Mouse (Mus musculus) gastrocnemius, postnatal 10 days (tissue): ENCODE data around the gene Slc26a10. TPM values are rescaled to one million over a fixed set of nuclear protein-coding genes. Genes with fewer than 3 reads are reported as not detected.
"Not testable (repeated sequence)": the region's sequence is repeated elsewhere in the genome, so short reads cannot be mapped to it uniquely, and the experiment has no call there.

Source experiments
- DNase-seq: peaks from one replicate; pipeline ENCODE4 v3.0.0; 2021; ENCODE audit warnings: mixed read lengths
- total RNA-seq, 2 experiments: library from RNA; stranded (reverse); gene quantifications; 2 replicates each; pipeline ENCODE4 v1.2.3; 2021

Slc26a10 gene
- total RNA-seq, 2 experiments from 2014 or later = 3.0 to 6.1 TPM

GRCm38 (mm10) chr10:127160728-127161127 is 19.7 kb downstream of the Slc26a10 start:
- no peak for DNase-seq

GRCm38 (mm10) chr10:127160081-127160480 is 20.4 kb downstream of the Slc26a10 start:
- DNase-seq = no peak

GRCm38 (mm10) chr10:127158471-127158870 is 22.0 kb downstream of the Slc26a10 start:
- DNase-seq = no peak

GRCm38 (mm10) chr10:127156511-127156910 is 23.9 kb downstream of the Slc26a10 start:
- no peak for DNase-seq

DNA sequence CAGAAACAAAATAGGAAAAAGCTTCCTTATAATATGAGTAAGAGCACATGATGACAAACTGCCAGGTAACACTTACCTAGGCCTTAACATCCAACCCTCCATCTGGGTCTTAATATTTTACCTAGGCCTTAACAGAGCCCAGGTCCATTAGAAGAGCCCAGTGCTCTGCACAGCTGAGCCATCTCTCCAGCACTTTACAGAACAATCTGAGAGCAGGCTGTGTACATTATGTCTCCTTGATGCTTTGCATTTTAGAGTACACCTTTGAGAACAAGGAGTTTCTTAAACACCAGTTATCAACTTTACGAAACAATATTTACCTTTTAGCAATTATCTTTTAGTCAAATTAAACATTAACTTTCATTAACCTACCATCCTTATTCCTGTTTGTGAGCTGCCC is 24.4 kb downstream of the Slc26a10 start:
- DNase-seq = no peak

DNA sequence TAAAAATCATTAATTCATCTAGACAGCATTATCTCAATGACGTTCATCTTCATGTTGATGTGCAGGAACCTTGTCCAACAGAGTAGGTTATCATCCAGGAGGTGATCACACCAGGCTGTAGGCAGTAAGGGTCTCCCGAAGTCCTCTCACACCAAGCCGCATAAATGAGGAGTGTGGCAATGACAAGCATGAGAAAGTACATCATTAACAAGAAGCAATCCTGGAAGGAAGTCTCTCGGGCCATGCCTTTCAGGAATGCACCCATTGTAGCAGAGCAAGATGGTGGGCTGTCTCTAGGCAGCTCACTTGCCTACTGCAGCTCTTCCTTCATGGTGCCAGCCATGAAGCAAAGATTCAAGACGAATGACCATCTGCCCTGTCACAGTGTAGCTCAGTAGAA is 25.8 kb downstream of the Slc26a10 start:
- DNase-seq = no peak

DNA sequence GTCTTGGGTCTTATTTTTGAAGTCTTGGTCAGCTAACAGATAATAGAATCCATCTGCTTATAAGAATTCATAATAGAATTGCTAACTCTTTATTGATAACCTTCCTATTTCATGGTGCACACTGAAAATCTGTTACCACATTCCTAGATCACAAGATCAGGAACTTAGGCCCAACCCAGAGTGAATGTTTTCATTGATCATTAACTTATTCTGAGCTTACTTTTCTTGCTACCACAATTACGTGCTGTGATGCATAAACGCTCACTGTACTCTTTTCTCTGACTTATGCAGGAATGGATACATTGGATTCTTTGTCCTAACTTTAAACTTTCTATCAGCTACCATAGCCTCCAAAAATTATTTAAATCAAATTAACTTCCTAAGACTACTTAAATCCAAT is 26.2 kb downstream of the Slc26a10 start:
- DNase-seq = no peak

- no peak for DNase-seq
These were observed 27.1 kb downstream of the Slc26a10 start for GRCm38 (mm10) chr10:127153323-127153722.

DNA sequence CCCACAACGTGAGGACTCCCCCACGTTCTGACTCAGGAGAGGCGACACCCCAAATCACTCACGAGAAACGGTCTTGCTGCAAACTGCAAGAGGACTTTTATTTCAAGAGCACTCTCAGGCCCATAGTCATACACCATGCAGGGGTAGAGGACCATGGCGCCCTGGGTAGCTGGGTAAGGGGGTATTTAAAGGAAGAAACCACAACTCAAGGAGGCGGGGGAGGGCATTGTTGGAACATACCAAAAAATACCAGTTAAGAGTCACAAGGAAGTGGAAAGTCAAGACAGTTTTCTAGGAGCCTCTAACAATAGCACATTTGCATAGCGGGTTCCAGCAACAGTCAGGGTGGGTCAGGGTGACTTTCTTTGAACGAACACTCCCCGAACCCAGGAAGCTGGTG is 27.9 kb downstream of the Slc26a10 start:
- not testable (repeated sequence) for DNase-seq

- DNase-seq = not testable (repeated sequence)
These were observed 29.2 kb downstream of the Slc26a10 start for GRCm38 (mm10) chr10:127151233-127151632.

- no peak for DNase-seq
These were observed 30.0 kb downstream of the Slc26a10 start for GRCm38 (mm10) chr10:127150471-127150872.

GRCm38 (mm10) chr10:127147135-127147534 is 33.3 kb downstream of the Slc26a10 start:
- no peak for DNase-seq

DNA sequence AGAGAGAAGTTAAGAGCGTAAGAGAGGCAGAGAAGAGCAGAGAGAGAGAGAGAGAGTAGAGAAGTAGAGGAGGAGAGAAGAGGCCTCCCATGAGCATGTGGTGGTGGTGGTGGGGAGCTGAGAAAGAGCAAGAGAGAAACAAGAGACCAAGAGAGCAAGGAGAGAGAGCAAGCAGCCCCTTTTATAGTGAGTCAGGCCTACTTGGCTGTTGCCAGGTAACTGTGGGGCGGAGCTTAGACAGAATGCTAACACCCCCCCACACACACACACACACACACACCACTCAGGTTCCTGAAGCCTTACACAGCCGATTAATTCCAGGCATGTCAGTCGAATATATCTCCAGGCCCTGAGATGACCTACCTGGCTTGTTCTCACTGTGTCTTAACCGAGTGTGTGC is 35.1 kb downstream of the Slc26a10 start:
- DNase-seq = no peak

- no peak for DNase-seq
These were observed 35.9 kb downstream of the Slc26a10 start for GRCm38 (mm10) chr10:127144536-127144935.

DNA sequence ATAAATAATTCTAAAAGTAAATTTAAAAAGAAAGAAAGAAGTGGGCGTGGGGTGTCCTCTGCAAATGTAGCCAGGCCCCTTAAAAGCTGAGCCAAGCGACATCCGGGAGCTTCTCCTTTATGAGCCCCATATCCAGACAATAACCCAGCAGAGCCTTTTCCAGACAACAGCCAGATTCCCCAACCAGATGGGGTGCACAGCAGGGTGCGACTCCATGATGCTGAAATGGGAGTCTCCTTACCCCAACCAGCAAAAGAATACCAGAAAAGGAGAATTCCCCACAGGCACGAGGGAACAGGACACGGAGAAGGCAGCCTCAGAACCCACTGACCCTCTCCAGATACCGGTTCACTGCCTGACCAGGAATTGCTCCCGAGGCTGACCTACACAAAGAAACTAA is 37.2 kb downstream of the Slc26a10 start:
- no peak for DNase-seq

- no peak for DNase-seq
These were observed 38.9 kb downstream of the Slc26a10 start for GRCm38 (mm10) chr10:127141500-127141899.

GRCm38 (mm10) chr10:127140971-127141370 is 39.5 kb downstream of the Slc26a10 start:
- no peak for DNase-seq

DNA sequence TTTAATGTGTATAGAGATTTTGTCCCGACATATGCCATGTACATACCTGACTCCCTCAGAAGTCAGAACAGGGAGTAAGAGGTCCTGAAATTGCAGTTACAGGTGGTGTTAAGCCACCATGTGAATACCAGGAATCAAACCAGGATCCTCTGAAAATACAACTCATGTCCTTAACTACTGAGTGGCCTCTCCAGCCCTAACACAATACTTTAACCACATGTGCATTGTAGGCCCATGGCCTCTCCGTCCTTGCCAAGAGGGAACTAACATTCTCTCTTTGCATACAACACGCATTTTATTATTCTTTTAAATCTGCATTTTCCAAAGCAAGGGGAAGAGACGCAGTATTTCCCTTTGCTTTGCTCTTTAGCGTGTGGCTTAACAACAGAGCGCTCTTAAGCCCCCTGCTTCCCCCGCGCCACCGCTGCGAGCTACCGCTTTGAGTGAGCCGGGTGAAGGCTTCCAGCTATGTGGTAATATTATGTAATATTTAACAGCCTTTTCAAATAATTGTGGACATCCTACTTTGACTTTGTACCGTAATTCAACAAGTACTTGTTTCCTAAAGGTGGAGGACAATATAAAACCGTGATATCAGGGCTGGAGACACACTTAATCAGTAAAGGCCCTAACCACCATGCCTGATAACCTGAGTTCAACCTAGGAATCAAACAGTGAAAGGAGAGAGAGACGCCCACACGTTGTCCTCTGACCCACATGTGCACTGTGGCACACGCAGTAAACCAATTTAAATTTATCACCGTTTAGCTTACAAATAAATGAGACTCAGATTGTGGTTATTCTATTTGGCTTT is 41.9 kb downstream of the Slc26a10 start:
- no peak for DNase-seq

DNA sequence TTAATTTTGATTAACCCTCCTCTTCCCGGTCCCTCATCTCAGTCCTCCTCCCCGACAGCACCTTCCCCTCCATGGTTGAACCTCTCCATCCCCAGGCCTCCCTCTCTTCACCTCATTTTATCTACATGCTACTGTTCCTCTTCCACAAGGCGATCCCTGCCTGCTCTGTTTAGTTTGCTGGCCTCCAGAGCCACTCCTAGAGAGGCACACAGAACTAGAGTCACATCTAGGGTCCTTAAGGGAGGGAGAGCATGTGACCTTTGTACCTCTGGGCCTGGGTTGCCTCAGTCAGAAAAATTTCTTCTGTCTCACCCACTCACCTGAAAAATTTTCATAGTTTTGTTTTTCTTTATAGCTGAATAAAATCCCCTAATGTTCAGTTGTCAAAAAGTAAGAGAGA is 42.5 kb downstream of the Slc26a10 start:
- DNase-seq = no peak

- no peak for DNase-seq
These were observed 43.9 kb downstream of the Slc26a10 start for GRCm38 (mm10) chr10:127136510-127136909.

GRCm38 (mm10) chr10:127135118-127135836 is 45.2 kb downstream of the Slc26a10 start:
- no peak for DNase-seq

DNA sequence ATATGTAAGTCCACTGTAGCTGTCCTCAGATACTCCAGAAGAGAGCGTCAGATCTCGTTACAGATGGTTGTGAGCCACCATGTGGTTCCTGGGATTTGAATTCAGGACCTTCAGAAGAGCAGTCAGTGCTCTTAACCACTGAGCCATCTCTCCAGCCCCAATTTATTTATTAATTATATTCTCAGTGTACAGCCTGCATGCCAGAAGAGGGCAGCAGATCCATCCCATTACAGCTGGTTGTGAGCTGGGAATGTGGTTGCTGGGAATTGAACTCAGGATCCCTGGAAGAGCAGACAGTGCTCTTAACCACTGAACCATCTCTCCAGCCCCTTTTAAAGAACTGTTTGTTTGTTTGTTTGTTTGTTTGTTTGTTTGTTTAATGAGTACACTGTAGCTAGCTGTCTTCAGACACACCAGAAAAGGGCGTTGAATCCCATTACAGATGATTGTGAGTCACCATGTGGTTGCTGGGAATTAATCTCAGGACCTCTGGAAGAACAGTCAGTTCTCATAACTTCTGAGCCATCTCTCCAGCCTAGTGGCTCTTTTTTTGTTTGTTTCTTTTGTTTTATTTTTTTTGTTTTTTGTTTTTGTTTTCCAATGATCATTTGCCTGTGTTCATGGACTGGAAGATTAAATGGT is 45.9 kb downstream of the Slc26a10 start:
- DNase-seq = not testable (repeated sequence)

- no peak for DNase-seq
These were observed 48.0 kb downstream of the Slc26a10 start for GRCm38 (mm10) chr10:127132469-127132868.
